Mouse (Mus musculus) layer of hippocampus, postnatal 25 days (tissue): ENCODE measurements at regions not wholly inside any gene's neighbourhood (a gene's known extent, or its start where the extent isn't known, plus 50 kb on each side); places are given as distances from the start of the nearest gene placed in this dataset.

Experiments
- DNase-seq, 2 experiments: peaks; one replicate each; pipeline ENCODE4 v3.0.0; 2022; ENCODE audit warnings: mixed read lengths in 2 of 2, low spot score in 1 of 2; ENCODE audit errors: extremely low spot score in 1 of 2

- DNase-seq = no peak
These were observed 1617.2 kb upstream of the Gulo start for GRCm38 (mm10) chr14:67626181-67626580.

GRCm38 (mm10) chr14:67623841-67624480, 1615.0 kb upstream of the Gulo start:
- DNase-seq = no peak

- no peak for DNase-seq
These were observed 1613.9 kb upstream of the Gulo start for GRCm38 (mm10) chr14:67622911-67623310.

GRCm38 (mm10) chr14:67621486-67621885, 1612.5 kb upstream of the Gulo start:
- DNase-seq = no peak

- DNase-seq = peak; percentile 15 to 49
These were observed 1612.0 kb upstream of the Gulo start for GRCm38 (mm10) chr14:67620854-67621476.

GRCm38 (mm10) chr14:67619571-67619970, 1610.6 kb upstream of the Gulo start:
- no peak for DNase-seq

- no peak for DNase-seq
These were observed 1605.4 kb upstream of the Gulo start for GRCm38 (mm10) chr14:67614369-67614768.

- no peak for DNase-seq
These were observed 1604.7 kb upstream of the Gulo start for GRCm38 (mm10) chr14:67613691-67614090.

- DNase-seq = no peak
These were observed 1604.2 kb upstream of the Gulo start for GRCm38 (mm10) chr14:67613221-67613620.

GRCm38 (mm10) chr14:67612471-67612870, 1603.5 kb upstream of the Gulo start:
- no peak for DNase-seq

- no peak for DNase-seq
These were observed 1599.3 kb upstream of the Gulo start for GRCm38 (mm10) chr14:67608262-67608661.

- DNase-seq = no peak
These were observed 1594.0 kb upstream of the Gulo start for GRCm38 (mm10) chr14:67602960-67603359.

GRCm38 (mm10) chr14:67599734-67600133, 1590.7 kb upstream of the Gulo start:
- DNase-seq = peak in 1 of 2 experiments; percentile 28

- no peak for DNase-seq
These were observed 1579.6 kb upstream of the Gulo start for GRCm38 (mm10) chr14:67588627-67589026.

GRCm38 (mm10) chr14:67584456-67585048, 1575.5 kb upstream of the Gulo start:
- DNase-seq = no peak

GRCm38 (mm10) chr14:67582201-67582782, 1573.3 kb upstream of the Gulo start:
- DNase-seq = peak in 1 of 2 experiments; percentile 13

- no peak for DNase-seq
These were observed 1565.4 kb upstream of the Gulo start for GRCm38 (mm10) chr14:67574346-67574949.

- DNase-seq = no peak
These were observed 1564.5 kb upstream of the Gulo start for GRCm38 (mm10) chr14:67573451-67573995.

GRCm38 (mm10) chr14:67569744-67570322, 1560.8 kb upstream of the Gulo start:
- no peak for DNase-seq
